Mouse (Mus musculus) forebrain, embryonic 14.5 days (tissue): ENCODE measurements at regions not wholly inside any gene's neighbourhood (a gene's known extent, or its start where the extent isn't known, plus 50 kb on each side); places are given as distances from the start of the nearest gene placed in this dataset.

ENCODE experiments used
- ATAC-seq: fragments of 200-750 bp; cut with Nextera tagmentation; 2 replicates; pipeline ENCODE4 v1.8.0; 2017; ENCODE audit warnings: mild to moderate bottlenecking, moderate library complexity
- DNase-seq: peaks from one replicate; pipeline ENCODE4 v3.0.0-alpha.2; 2015; ENCODE audit warnings: low spot score
- H3K27ac ChIP-seq: fragments of 300-500 bp; sonication (generic); 2 replicates; pipeline ENCODE4 v1.5.1; 2014; ENCODE audit warnings: low read depth, mild to moderate bottlenecking, control low read depth, low read length, moderate library complexity
- H3K27me3 ChIP-seq: fragments of 300-500 bp; sonication (generic); replicated peaks from 2 replicates; pipeline ENCODE4 v1.6.1; 2014; ENCODE audit warnings: low read length, control low read depth, mixed read lengths; ENCODE audit not compliant: control insufficient read depth, insufficient read depth
- H3K36me3 ChIP-seq: fragments of 300-500 bp; sonication (generic); 2 replicates; pipeline ENCODE4 v1.6.1; 2014; ENCODE audit warnings: low read length, control low read depth; ENCODE audit not compliant: control insufficient read depth, insufficient read depth
- H3K4me1 ChIP-seq: fragments of 300-500 bp; sonication (generic); 2 replicates; pipeline ENCODE4 v1.6.1; 2014; ENCODE audit warnings: antibody characterized with exemption, low read length, control low read depth; ENCODE audit not compliant: control insufficient read depth, insufficient read depth
- H3K4me2 ChIP-seq: fragments of 300-500 bp; sonication (generic); 2 replicates; pipeline ENCODE4 v1.6.1; 2014; ENCODE audit warnings: mild to moderate bottlenecking, control low read depth, low read length
- H3K4me3 ChIP-seq: fragments of 300-500 bp; sonication (generic); 2 replicates; pipeline ENCODE4 v1.5.1; 2014; ENCODE audit warnings: low read depth, low read length, control low read depth
- H3K9ac ChIP-seq: fragments of 300-500 bp; sonication (generic); 2 replicates; pipeline ENCODE4 v1.6.1; 2014; ENCODE audit warnings: mild to moderate bottlenecking, low read length, control low read depth, moderate library complexity
- H3K9me3 ChIP-seq: fragments of 300-500 bp; sonication (generic); replicated peaks from 2 replicates; pipeline ENCODE4 v1.6.1; 2016; ENCODE audit warnings: low read length, control low read depth, mixed read lengths; ENCODE audit not compliant: control insufficient read depth
- WGBS: fragments of 180-500 bp; shearing (Covaris S2); extraction: QIAGEN DNeasy Blood & Tissue Kit; methylation state at CpG from one replicate; pipeline ENCODE4 v1.1.7; 2014; 5-methylcytosine and 5-hydroxymethylcytosine counted together

GRCm38 (mm10) chr4:97465932-97466666 lies 283.1 kb upstream of the Gm10192 start:
- Histone ChIP-seq H3K4me1 (0 out of 2 replicates have a peak, but pooled peaks cover 3% of the 10 kb centered on the region), H3K27ac (no peak overlapping the region), H3K4me3 (no peak overlapping the region), H3K9ac (no peak overlapping the region), H3K36me3 (no peaks in the 10 kb centered on the region), H3K27me3 (no peaks in the 10 kb centered on the region), H3K4me2 (no peak overlapping the region), H3K9me3 (no peaks in the 10 kb centered on the region)
- WGBS: 29% methylated on average over 6 of the region's 6 CpGs
- no peak for ATAC-seq
- no peak for DNase-seq

DNA sequence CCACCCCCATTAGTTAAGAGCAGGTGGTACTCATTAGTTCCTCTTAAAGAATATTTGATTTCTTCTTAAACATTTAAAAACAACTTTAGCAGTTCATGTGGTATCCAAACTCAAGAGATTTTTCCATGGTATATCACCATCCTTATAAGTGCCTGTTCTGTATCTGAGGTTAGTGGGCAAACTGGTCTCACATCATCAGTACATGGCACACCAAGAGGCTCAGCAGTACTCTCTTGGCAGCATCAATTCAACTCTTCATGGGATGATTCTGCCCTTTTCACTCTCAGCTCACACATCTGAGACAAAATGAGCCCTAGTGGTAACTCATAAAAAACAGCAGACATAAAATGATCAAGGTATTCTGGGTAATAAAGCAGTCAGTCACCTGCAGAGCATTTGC lies 282.6 kb upstream of the Gm10192 start:
- DNase-seq: no peak
- H3K27me3 ChIP-seq: no peaks in the 10 kb centered on the region
- ATAC-seq: no peak
- no peak overlapping the region for H3K4me3 ChIP-seq
- no peak overlapping the region for H3K4me2 ChIP-seq
- H3K9me3 ChIP-seq: no peaks in the 10 kb centered on the region
- no peaks in the 10 kb centered on the region for H3K36me3 ChIP-seq
- H3K9ac ChIP-seq: no peak overlapping the region
- H3K4me1 ChIP-seq: 0 out of 2 replicates have a peak, but pooled peaks cover 6% of the 10 kb centered on the region
- H3K27ac ChIP-seq: no peak overlapping the region

DNA sequence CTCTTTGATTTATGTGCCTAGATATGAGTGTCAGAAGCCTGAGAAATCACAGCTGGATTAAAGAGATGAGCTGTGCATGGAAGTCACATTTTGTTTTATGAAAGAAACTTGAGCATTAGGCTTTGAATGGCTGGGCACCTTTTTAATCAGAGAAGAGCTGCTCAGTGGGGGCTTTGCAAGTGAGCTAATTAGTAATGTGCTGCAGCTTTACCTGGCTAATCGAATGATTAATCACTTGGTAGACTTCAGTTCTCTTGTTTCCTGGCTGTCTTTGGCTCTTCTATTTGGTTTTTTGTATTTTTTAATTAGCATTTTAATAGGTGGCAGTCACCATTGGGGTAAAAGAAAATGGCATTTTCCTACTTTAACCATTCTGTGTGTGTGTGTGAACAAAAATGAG lies 278.2 kb upstream of the Gm10192 start:
- no peaks in the 10 kb centered on the region for H3K9me3 ChIP-seq
- peak; percentile 21 for DNase-seq
- H3K27me3 ChIP-seq: no peaks in the 10 kb centered on the region
- WGBS: 14% methylated on average over 1 of the region's 1 CpGs
- H3K9ac ChIP-seq: no peak overlapping the region
- 0 out of 2 replicates have a peak, but pooled peaks have one; percentile 10 for ATAC-seq
- no peaks in the 10 kb centered on the region for H3K36me3 ChIP-seq
- no peak overlapping the region for H3K27ac ChIP-seq
- H3K4me2 ChIP-seq: no peak overlapping the region
- no peak overlapping the region for H3K4me3 ChIP-seq
- H3K4me1 ChIP-seq: 0 out of 2 replicates have a peak, but pooled peaks cover 6% of the 10 kb centered on the region

DNA sequence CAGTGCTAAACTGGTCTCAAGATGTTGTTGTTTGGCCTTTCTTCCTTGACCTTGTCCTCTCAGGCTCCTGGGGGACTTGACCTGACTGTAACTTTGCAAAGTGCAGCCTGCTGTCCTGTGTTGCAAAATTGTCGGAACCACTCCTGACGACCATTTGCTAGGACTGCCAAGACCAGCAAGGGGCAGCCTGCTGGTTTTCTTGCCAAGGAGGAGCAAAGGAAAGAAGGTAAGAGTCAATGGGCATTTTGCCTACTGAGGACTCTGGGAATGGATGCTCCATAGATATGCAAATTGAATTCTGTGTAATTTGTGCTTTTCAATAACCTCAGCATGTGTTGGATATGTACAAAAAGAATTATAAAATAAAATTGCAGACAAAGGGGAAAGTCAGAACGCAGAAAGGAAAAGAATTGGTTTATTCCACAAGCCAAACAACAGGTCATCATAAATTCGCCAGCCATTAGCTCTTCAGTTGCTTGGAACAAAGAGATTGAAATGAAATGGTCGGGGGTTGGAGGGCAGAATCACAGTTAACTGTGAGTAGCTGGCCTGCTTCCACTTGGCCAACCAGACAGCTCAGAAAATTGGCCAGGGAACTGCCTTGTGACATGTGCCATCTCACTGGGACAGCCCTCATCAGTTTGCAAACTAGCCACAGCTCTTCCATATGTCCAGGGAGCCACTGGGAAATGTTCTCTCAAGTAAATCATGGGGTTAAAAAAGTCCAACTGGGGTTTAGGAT lies 256.5 kb upstream of the Gm10192 start:
- 50% methylated on average over 5 of the region's 5 CpGs for WGBS
- DNase-seq: peak; percentile 65

DNA sequence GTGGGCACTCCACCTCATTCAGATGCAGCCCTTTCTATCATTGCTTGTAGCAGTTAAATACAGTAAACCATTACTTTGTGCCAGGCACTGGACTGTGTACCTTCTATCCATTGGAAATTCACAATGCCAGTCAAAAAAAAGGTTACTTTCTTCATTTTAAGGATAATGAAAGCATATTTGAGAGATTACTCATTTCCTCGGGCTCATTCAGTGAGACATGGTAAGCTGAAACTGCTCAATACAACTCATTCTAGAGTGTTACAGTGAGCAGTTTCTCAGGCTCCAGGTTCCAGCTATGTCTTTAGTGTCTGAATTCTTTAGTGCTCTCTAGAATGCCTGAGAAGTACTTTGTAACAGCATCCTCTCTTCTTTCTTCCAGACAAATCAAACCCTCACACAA lies 249.7 kb upstream of the Gm10192 start:
- WGBS: 48% methylated on average over 1 of the region's 1 CpGs
- H3K27ac ChIP-seq: no peak overlapping the region
- H3K36me3 ChIP-seq: no peaks in the 10 kb centered on the region
- no peaks in the 10 kb centered on the region for H3K4me1 ChIP-seq
- DNase-seq (no peak), ATAC-seq (no peak)
- H3K4me2 ChIP-seq: no peak overlapping the region
- no peaks in the 10 kb centered on the region for H3K9me3 ChIP-seq
- H3K9ac ChIP-seq: no peak overlapping the region
- H3K4me3 ChIP-seq: no peak overlapping the region
- no peaks in the 10 kb centered on the region for H3K27me3 ChIP-seq

More for the DNA sequence above, 256.5 kb upstream of the Gm10192 start:
- peaks cover 6% of the 10 kb centered on the region for H3K4me1 ChIP-seq
- H3K36me3 ChIP-seq: no peaks in the 10 kb centered on the region
- no peaks in the 10 kb centered on the region for H3K27me3 ChIP-seq
- no peak overlapping the region for H3K27ac ChIP-seq
- peak; percentile 55; the same call in 1 of the 2 replicates for ATAC-seq
- H3K9ac ChIP-seq: no peak overlapping the region
- H3K4me2 ChIP-seq: no peak overlapping the region
- H3K4me3 ChIP-seq: no peak overlapping the region
- no peaks in the 10 kb centered on the region for H3K9me3 ChIP-seq

- Histone ChIP-seq H3K4me2 (no peak overlapping the region), H3K27me3 (no peaks in the 10 kb centered on the region), H3K27ac (no peak overlapping the region), H3K4me3 (no peak overlapping the region), H3K9me3 (no peaks in the 10 kb centered on the region), H3K36me3 (no peaks in the 10 kb centered on the region), H3K4me1 (no peaks in the 10 kb centered on the region), H3K9ac (no peak overlapping the region)
- WGBS: 88% methylated on average over 1 of the region's 1 CpGs
- DNase-seq (no peak), ATAC-seq (no peak)
Observed at GRCm38 (mm10) chr4:97432094-97432493, 249.1 kb upstream of the Gm10192 start.

- H3K27me3 ChIP-seq: no peaks in the 10 kb centered on the region
- WGBS: 28% methylated on average over 2 of the region's 2 CpGs
- no peak overlapping the region for H3K27ac ChIP-seq
- no peaks in the 10 kb centered on the region for H3K4me1 ChIP-seq
- DNase-seq (peak; percentile 26), ATAC-seq (no peak)
- no peak overlapping the region for H3K4me3 ChIP-seq
- H3K36me3 ChIP-seq: no peaks in the 10 kb centered on the region
- H3K9ac ChIP-seq: no peak overlapping the region
- no peak overlapping the region for H3K4me2 ChIP-seq
- H3K9me3 ChIP-seq: no peaks in the 10 kb centered on the region
Observed at GRCm38 (mm10) chr4:97431239-97431638, 248.3 kb upstream of the Gm10192 start.

DNA sequence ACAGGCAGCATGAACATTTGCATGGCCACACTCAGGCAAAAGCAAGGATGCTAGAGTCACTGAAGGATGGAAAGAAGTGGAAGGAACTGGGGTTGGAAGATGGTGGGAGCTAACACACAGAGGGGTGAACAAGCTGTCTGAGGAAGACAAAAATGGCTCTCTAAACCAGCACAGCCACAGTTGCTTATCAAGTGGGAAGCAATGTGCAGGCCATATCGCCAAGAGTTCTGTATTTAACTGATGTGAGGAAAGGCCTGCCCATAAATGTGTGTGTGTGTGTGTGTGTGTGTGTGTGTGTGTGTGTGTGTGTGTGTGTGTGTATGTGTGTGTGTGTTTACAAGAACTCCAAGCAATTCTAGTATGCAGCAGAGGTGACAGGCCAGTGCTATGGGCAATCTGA lies 236.9 kb upstream of the Gm10192 start:
- H3K4me1 ChIP-seq: peaks cover 6% of the 10 kb centered on the region; the same call in 1 of the 2 replicates
- no peak overlapping the region for H3K4me3 ChIP-seq
- no peaks in the 10 kb centered on the region for H3K36me3 ChIP-seq
- DNase-seq (no peak), ATAC-seq (no peak)
- no peak overlapping the region for H3K9ac ChIP-seq
- no peak overlapping the region for H3K4me2 ChIP-seq
- H3K27ac ChIP-seq: no peak overlapping the region
- H3K27me3 ChIP-seq: no peaks in the 10 kb centered on the region
- 100% methylated on average over 1 of the region's 1 CpGs for WGBS
- no peaks in the 10 kb centered on the region for H3K9me3 ChIP-seq

DNA sequence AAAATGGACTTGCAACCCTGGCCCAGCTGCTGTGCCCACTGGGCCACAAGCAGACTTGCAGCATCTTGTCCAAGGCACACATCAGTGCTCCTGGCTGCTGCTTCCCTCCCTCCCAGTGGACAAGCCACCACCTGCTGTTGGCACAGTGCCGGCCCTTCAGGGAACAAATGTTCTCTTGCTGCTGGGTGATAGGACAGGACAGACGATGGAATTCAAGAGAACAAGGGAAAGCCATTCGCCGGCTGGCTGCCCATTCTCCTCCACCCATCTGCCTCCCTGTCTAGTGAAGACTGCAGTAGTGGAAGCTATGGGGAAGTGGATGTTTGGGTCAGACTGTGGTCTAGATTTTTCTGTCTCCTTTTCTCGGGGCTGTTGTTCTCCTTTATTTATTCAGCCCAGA lies 235.7 kb upstream of the Gm10192 start:
- Histone ChIP-seq H3K27ac (peak overlapping the region; percentile 30; the same call in 1 of the 2 replicates), H3K36me3 (no peaks in the 10 kb centered on the region), H3K9me3 (no peaks in the 10 kb centered on the region), H3K9ac (no peak overlapping the region), H3K4me2 (no peak overlapping the region), H3K27me3 (no peaks in the 10 kb centered on the region), H3K4me3 (no peak overlapping the region), H3K4me1 (peaks cover 6% of the 10 kb centered on the region; the same call in 1 of the 2 replicates)
- ATAC-seq (peak; percentile 85), DNase-seq (peak; percentile 78)
- 4% methylated on average over 5 of the region's 5 CpGs for WGBS
